Mouse (Mus musculus): ENCODE data around the gene Aif1. TPM values are rescaled to one million over a fixed set of nuclear protein-coding genes. Genes with fewer than 3 reads are reported as not detected.

Aif1 gene
- total and polyA plus RNA-seq, 2 experiments, result 1.6 to 13.3 TPM

DNA sequence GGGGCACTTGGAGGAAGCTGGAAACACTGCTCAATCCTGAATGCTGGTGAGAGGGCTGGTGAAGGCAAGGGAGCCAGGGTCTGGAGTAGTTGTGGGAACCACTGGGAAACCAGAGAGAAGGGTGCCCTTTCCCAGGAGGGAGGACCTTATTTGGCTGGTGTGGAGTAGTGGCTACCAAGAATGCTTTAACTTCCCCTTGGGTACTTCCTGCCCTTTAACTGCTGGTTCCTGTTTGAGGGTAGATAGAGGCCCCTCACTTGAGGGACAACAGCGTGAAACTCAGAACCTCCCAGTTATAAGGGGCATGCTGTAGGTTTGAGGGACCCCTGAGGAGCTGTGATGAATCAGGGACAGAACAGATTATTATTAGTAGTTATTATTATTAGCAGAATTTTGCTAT, 13.3 kb upstream of the Aif1 start:
- Histone ChIP-seq H3K79me2 (ENCODE audit: control insufficient read depth, insufficient read depth, low read length) (no peaks in the 10 kb centered on the region), H3K36me3 (ENCODE audit: control insufficient read depth, insufficient read depth, low read length) (no peaks in the 10 kb centered on the region), H3K27ac (replicated peaks; ENCODE audit: insufficient read depth, low read depth, low read length) (no peak overlapping the region), H3K9ac (ENCODE audit: low read depth, low read length) (no peak overlapping the region), H3K4me3 (ENCODE audit: insufficient read depth, low read depth, low read length) (no peak overlapping the region), H3K27me3 (ENCODE audit: control insufficient read depth, insufficient read depth, low read length) (no peaks in the 10 kb centered on the region), H3K4me1 (ENCODE audit: control insufficient read depth, insufficient read depth, low read length) (no peaks in the 10 kb centered on the region)
- TF ChIP-seq POLR2A (IDR thresholded peaks at IDR 0.05; ENCODE audit: extremely low read depth, insufficient read depth, low read length), result no peak
- no peak for TF ChIP-seq CTCF (IDR thresholded peaks at IDR 0.05; ENCODE audit: low read depth, low read length)
- DNase-seq (ENCODE audit: extremely low read depth, low read depth, low spot score), result no peak
- 54% methylated on average over 1 of the region's 1 CpGs for WGBS

DNA sequence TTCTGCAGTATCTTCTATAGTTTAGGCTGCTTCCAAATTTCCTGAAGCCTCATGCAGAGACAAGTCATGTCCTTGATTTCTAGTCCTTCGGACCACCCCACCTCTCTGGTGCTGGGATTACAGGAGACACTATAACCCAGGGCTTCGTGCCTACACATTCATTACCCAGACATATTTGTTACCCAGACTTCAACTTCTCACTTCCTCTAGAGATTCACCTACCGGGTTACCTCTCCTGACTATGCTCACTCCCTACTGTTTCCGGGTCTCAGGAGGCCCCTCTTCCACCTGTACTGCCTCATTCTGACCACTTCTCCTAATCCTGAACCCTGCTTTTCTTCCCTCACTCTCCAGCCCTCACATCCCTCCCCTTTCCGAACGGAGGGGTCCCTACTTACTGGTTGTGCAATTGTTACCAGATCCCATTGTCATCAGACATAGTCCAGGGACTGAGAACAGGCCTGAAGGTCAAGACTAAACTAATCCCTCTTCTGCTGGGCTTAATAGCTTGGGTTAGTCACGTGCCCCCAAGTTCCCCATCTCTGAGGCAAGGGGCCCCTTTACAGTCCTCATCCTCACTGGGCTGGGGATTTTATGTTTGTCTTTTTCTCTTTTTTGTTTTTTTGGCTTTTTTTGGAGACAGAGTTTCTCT, 12.2 kb upstream of the Aif1 start, which contains the start of gene Lst1:
TSS of gene Lst1 (minus strand) at position 481 of the 652 bp plus-strand sequence.
- Histone ChIP-seq H3K4me3 (ENCODE audit: insufficient read depth, low read depth, low read length) (peak within 1 kb of the TSS; percentile 23), H3K4me1 (ENCODE audit: control insufficient read depth, insufficient read depth, low read length) (no peaks in the 10 kb centered on the region), H3K9ac (ENCODE audit: low read depth, low read length) (peak within 1 kb of the TSS; percentile 37; the same call in 1 of the 2 replicates), H3K36me3 (ENCODE audit: control insufficient read depth, insufficient read depth, low read length) (no peaks in the 10 kb centered on the region), H3K79me2 (ENCODE audit: control insufficient read depth, insufficient read depth, low read length) (no peaks in the 10 kb centered on the region), H3K27me3 (ENCODE audit: control insufficient read depth, insufficient read depth, low read length) (no peaks in the 10 kb centered on the region), H3K27ac (replicated peaks; ENCODE audit: insufficient read depth, low read depth, low read length) (peak within 1 kb of the TSS; percentile 58)
- DNase-seq (ENCODE audit: extremely low read depth, low read depth, low spot score), result no peak
- WGBS, result 80% methylated on average over 7 of the region's 7 CpGs
- TF ChIP-seq POLR2A (IDR thresholded peaks at IDR 0.05; ENCODE audit: extremely low read depth, insufficient read depth, low read length), result no peak
- no peak for TF ChIP-seq CTCF (IDR thresholded peaks at IDR 0.05; ENCODE audit: low read depth, low read length)

DNA sequence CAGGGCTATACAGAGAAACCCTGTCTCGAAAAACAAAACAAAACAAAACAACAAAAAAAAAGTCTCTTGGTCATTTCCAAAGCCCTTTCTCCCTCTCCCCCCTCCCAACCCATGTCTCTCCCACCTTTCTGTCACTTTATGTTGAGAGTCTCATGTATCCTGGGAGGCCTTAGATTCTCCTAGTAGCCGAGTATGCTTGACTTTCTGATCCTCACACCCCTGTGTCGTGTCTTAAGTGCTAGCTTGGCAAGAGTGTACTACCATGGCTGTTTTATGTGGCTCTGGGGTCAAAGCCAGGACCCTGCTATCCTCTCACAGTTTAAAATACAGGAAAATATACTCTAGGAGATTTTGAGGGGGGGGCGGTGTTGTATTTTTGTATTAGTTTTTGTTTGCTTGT, 11.5 kb upstream of the Aif1 start:
- Histone ChIP-seq H3K27ac (replicated peaks; ENCODE audit: insufficient read depth, low read depth, low read length) (no peak overlapping the region), H3K4me3 (ENCODE audit: insufficient read depth, low read depth, low read length) (no peak overlapping the region)
- TF ChIP-seq POLR2A (IDR thresholded peaks at IDR 0.05; ENCODE audit: extremely low read depth, insufficient read depth, low read length) (no peak), CTCF (IDR thresholded peaks at IDR 0.05; ENCODE audit: low read depth, low read length) (no peak)

DNA sequence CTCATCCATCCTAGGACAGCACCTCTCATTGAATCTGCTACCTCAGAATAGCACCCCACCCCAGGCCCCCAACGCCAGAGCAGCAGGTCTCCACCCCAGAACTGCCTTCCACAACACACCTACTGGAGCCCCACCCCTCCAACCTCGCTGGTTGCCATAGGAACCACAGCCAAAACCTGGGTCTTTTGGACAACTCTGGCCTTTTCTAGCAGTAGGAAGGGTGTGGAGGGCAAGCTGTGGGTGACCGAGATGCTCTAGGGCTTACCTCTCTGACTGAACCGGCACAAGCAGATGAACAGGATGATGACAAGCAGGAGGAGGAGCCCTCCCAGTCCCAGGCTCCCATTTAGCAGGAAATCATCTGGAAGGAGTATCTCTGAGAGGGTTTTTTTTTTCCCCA, 10.8 kb upstream of the Aif1 start:
- no peaks in the 10 kb centered on the region for H3K36me3 ChIP-seq (ENCODE audit: control insufficient read depth, insufficient read depth, low read length)
- no peaks in the 10 kb centered on the region for H3K4me1 ChIP-seq (ENCODE audit: control insufficient read depth, insufficient read depth, low read length)
- 6% methylated on average over 4 of the region's 4 CpGs for WGBS
- no peak overlapping the region for H3K4me3 ChIP-seq (ENCODE audit: insufficient read depth, low read depth, low read length)
- TF ChIP-seq POLR2A (IDR thresholded peaks at IDR 0.05; ENCODE audit: extremely low read depth, insufficient read depth, low read length), result no peak
- no peak for TF ChIP-seq CTCF (IDR thresholded peaks at IDR 0.05; ENCODE audit: low read depth, low read length)
- no peaks in the 10 kb centered on the region for H3K27me3 ChIP-seq (ENCODE audit: control insufficient read depth, insufficient read depth, low read length)
- H3K9ac ChIP-seq (ENCODE audit: low read depth, low read length), result no peak overlapping the region
- H3K79me2 ChIP-seq (ENCODE audit: control insufficient read depth, insufficient read depth, low read length), result no peaks in the 10 kb centered on the region
- no peak for DNase-seq (ENCODE audit: extremely low read depth, low read depth, low spot score)
- H3K27ac ChIP-seq (replicated peaks; ENCODE audit: insufficient read depth, low read depth, low read length), result no peak overlapping the region

More for the DNA sequence above, 11.5 kb upstream of the Aif1 start:
- WGBS, result 74% methylated on average over 4 of the region's 4 CpGs
- Histone ChIP-seq H3K36me3 (ENCODE audit: control insufficient read depth, insufficient read depth, low read length) (no peaks in the 10 kb centered on the region), H3K9ac (ENCODE audit: low read depth, low read length) (no peak overlapping the region), H3K79me2 (ENCODE audit: control insufficient read depth, insufficient read depth, low read length) (no peaks in the 10 kb centered on the region), H3K27me3 (ENCODE audit: control insufficient read depth, insufficient read depth, low read length) (no peaks in the 10 kb centered on the region), H3K4me1 (ENCODE audit: control insufficient read depth, insufficient read depth, low read length) (no peaks in the 10 kb centered on the region)
- DNase-seq (ENCODE audit: extremely low read depth, low read depth, low spot score), result no peak

DNA sequence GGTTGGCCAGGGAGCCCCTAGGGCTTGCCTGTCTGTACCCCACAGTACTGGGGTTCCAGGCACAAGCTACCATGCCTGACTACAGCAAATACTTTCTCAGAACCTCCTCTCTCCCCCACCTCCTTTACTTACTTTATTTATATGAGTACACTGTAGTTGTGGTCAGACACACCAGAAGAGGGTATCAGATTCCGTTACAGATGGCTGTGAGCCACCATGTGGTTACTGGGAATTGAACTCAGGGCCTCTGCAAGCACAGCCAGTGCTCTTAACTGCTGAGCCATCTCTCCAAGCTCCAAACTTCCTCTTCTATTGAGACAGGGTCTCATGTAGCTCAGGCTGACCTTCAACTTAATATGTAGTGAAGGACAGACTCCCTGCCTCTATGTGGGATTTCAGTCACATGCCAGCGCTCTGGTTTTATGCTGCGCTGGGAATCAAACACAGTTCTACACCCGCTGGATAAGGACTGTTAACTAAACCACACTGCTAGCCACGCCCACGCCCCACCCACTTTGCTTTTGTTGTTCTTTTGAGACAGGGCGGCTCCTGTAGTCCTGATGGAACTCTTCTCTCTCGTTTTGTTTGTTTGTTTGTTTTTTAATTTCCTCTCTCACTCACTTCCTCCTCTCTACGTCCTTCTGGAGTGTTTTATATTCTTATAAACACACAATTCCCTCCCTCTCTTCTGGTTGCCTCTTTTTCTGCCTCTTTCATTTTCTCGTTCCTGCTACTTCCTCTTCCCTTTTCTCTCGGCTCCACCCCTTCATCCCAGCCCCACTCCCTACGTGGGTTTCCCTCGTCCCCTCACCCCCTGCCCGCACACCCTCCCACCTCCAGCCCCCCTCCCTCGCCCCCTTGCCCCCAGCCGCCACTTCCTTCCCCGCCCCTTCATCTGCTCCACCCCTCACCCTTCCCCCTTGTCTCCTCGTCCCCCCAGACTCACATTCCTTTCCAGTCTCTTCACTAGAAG, 10.1 kb upstream of the Aif1 start:
- no peaks in the 10 kb centered on the region for H3K36me3 ChIP-seq (ENCODE audit: control insufficient read depth, insufficient read depth, low read length)
- WGBS, result 6% methylated on average over 18 of the region's 18 CpGs
- H3K4me3 ChIP-seq (ENCODE audit: insufficient read depth, low read depth, low read length), result peak overlapping the region; percentile 29
- no peak overlapping the region for H3K9ac ChIP-seq (ENCODE audit: low read depth, low read length)
- H3K4me1 ChIP-seq (ENCODE audit: control insufficient read depth, insufficient read depth, low read length), result no peaks in the 10 kb centered on the region
- TF ChIP-seq POLR2A (IDR thresholded peaks at IDR 0.05; ENCODE audit: extremely low read depth, insufficient read depth, low read length) (no peak), CTCF (IDR thresholded peaks at IDR 0.05; ENCODE audit: low read depth, low read length) (no peak)
- DNase-seq (ENCODE audit: extremely low read depth, low read depth, low spot score), result no peak
- H3K27me3 ChIP-seq (ENCODE audit: control insufficient read depth, insufficient read depth, low read length), result no peaks in the 10 kb centered on the region
- peak overlapping the region; percentile 3; the same call in 1 of the 2 replicates for H3K27ac ChIP-seq (replicated peaks; ENCODE audit: insufficient read depth, low read depth, low read length)
- no peaks in the 10 kb centered on the region for H3K79me2 ChIP-seq (ENCODE audit: control insufficient read depth, insufficient read depth, low read length)

Measured in liver, adult 2 months (tissue).